In the genomic region with DNA sequence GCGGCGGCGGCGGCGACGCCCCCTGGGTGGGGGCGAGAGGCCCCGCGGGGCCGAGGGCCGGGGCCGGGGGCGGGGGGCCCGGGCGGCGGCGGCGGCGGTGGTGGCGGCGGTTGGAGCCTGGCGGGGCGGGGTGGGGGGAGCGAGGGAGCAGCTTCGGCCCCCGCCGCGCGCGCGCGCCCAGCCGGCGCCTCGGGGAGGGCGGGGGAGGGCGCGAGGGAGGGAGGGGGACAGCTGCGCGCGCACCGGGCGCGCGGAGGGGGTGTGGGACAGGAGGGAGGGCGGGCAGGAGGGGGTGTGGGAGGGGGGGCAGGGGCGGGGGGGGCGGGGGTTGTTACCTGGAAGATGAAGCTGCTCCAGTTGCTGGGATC, we compare ENCODE assay signal across 8 mouse cellular contexts. TPM values are rescaled to one million over a fixed set of nuclear protein-coding genes. Genes with fewer than 3 reads are reported as not detected.
DNase-seq lines count a peak whose midpoint lies in the region; ATAC-seq and TF ChIP-seq lines count a peak whose summit lies in the region.

No protein-coding gene starts in this region.

- TF ChIP-seq CTCF in layer of hippocampus, adult 2 months (conservative IDR thresholded peaks at IDR 0.05): no peak
- no peak for TF ChIP-seq CTCF in heart, postnatal 0 days (IDR thresholded peaks at IDR 0.05; ENCODE audit: low read depth)

- peak overlapping the region; percentile 93 for H3K9ac ChIP-seq in heart, postnatal 0 days (replicated peaks; ENCODE audit: low read depth, low read length)
- H3K9ac ChIP-seq in stomach, embryonic 16.5 days (ENCODE audit: low read length): peak overlapping the region; percentile 99

- peaks cover 26% of the 10 kb centered on the region for H3K4me1 ChIP-seq in heart, postnatal 0 days (ENCODE audit: control insufficient read depth, insufficient read depth)
- peaks cover 36% of the 10 kb centered on the region for H3K4me1 ChIP-seq in stomach, embryonic 16.5 days (ENCODE audit: control insufficient read depth, insufficient read depth, low read length)

- H3K27me3 ChIP-seq in heart, postnatal 0 days (ENCODE audit: control insufficient read depth, insufficient read depth, low read length): no peaks in the 10 kb centered on the region
- no peaks in the 10 kb centered on the region for H3K27me3 ChIP-seq in stomach, embryonic 16.5 days (ENCODE audit: control insufficient read depth, insufficient read depth, low read length)

- H3K27ac ChIP-seq in layer of hippocampus, adult 2 months: peak overlapping the region; percentile 97
- peak overlapping the region; percentile 99 for H3K27ac ChIP-seq in heart, postnatal 0 days (ENCODE audit: low read depth)
- peak overlapping the region; percentile 95 for H3K27ac ChIP-seq in stomach, embryonic 16.5 days (ENCODE audit: low read length)

- peaks cover 52% of the 10 kb centered on the region for H3K36me3 ChIP-seq in heart, postnatal 0 days (replicated peaks; ENCODE audit: control insufficient read depth, insufficient read depth, low read length)
- H3K36me3 ChIP-seq in stomach, embryonic 16.5 days (ENCODE audit: control insufficient read depth, insufficient read depth, low read length): peaks cover 7% of the 10 kb centered on the region; the same call in 1 of the 2 replicates

- peak; percentile 13 for ATAC-seq in heart, postnatal 0 days (ENCODE audit: insufficient read depth, low read depth)
- ATAC-seq in megakaryocyte, adult 5-6 weeks (ENCODE audit: poor library complexity, severe bottlenecking): peak; percentile 3; the same call in 1 of the 2 replicates
- ATAC-seq in stomach, embryonic 16.5 days (ENCODE audit: insufficient read depth, low FRiP score): no peak; the same call in 1 of the 2 replicates

- DNase-seq in layer of hippocampus, adult 2 months (ENCODE audit: low spot score in 2 of 2): no peak
- DNase-seq in layer of hippocampus, adult 8-10 months (ENCODE audit: low spot score in 2 of 2): no peak
- DNase-seq in c-Kit-negative CD71-positive TER-119-positive erythroid progenitor cells, embryonic 14.5 days (ENCODE audit: low read depth, low spot score): peak; percentile 54
- DNase-seq in heart, postnatal 0 days (ENCODE audit: low spot score): no peak
- no peak for DNase-seq in layer of hippocampus, adult 18-20 months (ENCODE audit: low spot score in 2 of 2)
- DNase-seq in gastrocnemius, postnatal 25 days: no peak

- H3K4me2 ChIP-seq in heart, postnatal 0 days (ENCODE audit: low read depth, low read length): peak overlapping the region; percentile 96
- H3K4me2 ChIP-seq in stomach, embryonic 16.5 days (ENCODE audit: low read depth, low read length): peak overlapping the region; percentile 90

- no peaks in the 10 kb centered on the region for H3K9me3 ChIP-seq in heart, postnatal 0 days (replicated peaks; ENCODE audit: control insufficient read depth, low read length)
- no peaks in the 10 kb centered on the region for H3K9me3 ChIP-seq in stomach, embryonic 16.5 days (replicated peaks; ENCODE audit: control insufficient read depth, low read length)

- peak overlapping the region; percentile 83; the same call in 1 of the 2 replicates for H3K4me3 ChIP-seq in layer of hippocampus, adult 2 months
- peak overlapping the region; percentile 91 for H3K4me3 ChIP-seq in heart, postnatal 0 days (ENCODE audit: low read depth, low read length)
- peak overlapping the region; percentile 93 for H3K4me3 ChIP-seq in stomach, embryonic 16.5 days (replicated peaks; ENCODE audit: low read length)

- WGBS in heart, postnatal 0 days: 0% methylated on average over 2 of the region's 48 CpGs
- WGBS in stomach, embryonic 16.5 days: 0% methylated on average over 6 of the region's 48 CpGs

- no peak for TF ChIP-seq EP300 in heart, postnatal 0 days (IDR thresholded peaks at IDR 0.05; ENCODE audit: low read depth)

RNA-seq across cellular contexts. Expression of a gene that starts 0.2 kb away (rescaled TPM):
- 100 to 1,000 TPM; 242 to 258 TPM for total RNA-seq in layer of hippocampus, adult 2 months (2021)
- total RNA-seq in layer of hippocampus, adult 8-10 months (2022): 100 to 1,000 TPM; 204 to 209 (median 206) TPM
- total RNA-seq in heart, postnatal 0 days (2014; rRNA removed; ENCODE audit: low replicate concordance): 89.0 and 89.3 TPM in 2 replicates
- 15.6 and 16.1 TPM in 2 replicates for polyA plus RNA-seq in heart, postnatal 0 days (2015; fragmentation: Nextera tagmentation; extraction: Ambion mirVana)
- 79.8 and 80.9 TPM in 2 replicates for total RNA-seq in megakaryocyte, adult 5-6 weeks (2015)
- 44.4 and 45.1 TPM in 2 replicates for total RNA-seq in megakaryocyte, adult 5-6 weeks (2017)
- polyA plus RNA-seq in stomach, embryonic 16.5 days (2015; fragmentation: Nextera tagmentation; extraction: Ambion mirVana): 23.2 and 27.9 TPM in 2 replicates
- 100 to 1,000 TPM; 238 to 241 TPM for total RNA-seq in layer of hippocampus, adult 18-20 months (2021)
- 10 to 100 TPM; 64.0 to 66.1 TPM for total RNA-seq in gastrocnemius, postnatal 25 days (2021)

RNA-seq across cellular contexts. Expression of a gene that starts 5.6 kb away (rescaled TPM):
- total RNA-seq in layer of hippocampus, adult 2 months (2021): 100 to 1,000 TPM; 243 to 275 TPM
- 100 to 1,000 TPM; 208 to 223 (median 215) TPM for total RNA-seq in layer of hippocampus, adult 8-10 months (2022)
- not detected in 2 replicates for total RNA-seq in heart, postnatal 0 days (2014; rRNA removed; ENCODE audit: low replicate concordance)
- polyA plus RNA-seq in heart, postnatal 0 days (2015; fragmentation: Nextera tagmentation; extraction: Ambion mirVana): 0.23 and 1.1 TPM in 2 replicates
- total RNA-seq in megakaryocyte, adult 5-6 weeks (2015): 0.20 and 1.8 TPM in 2 replicates
- 2.4 and 3.0 TPM in 2 replicates for total RNA-seq in megakaryocyte, adult 5-6 weeks (2017)
- polyA plus RNA-seq in stomach, embryonic 16.5 days (2015; fragmentation: Nextera tagmentation; extraction: Ambion mirVana): 8.5 and 9.6 TPM in 2 replicates
- 100 to 1,000 TPM; 246 to 261 TPM for total RNA-seq in layer of hippocampus, adult 18-20 months (2021)
- total RNA-seq in gastrocnemius, postnatal 25 days (2021): under 1 TPM; 0.77 to 0.86 TPM

RNA-seq across cellular contexts. Expression of a gene that starts 5.7 kb away (rescaled TPM):
- total RNA-seq in layer of hippocampus, adult 2 months (2021): 10 to 100 TPM; 53.6 to 62.4 TPM
- total RNA-seq in layer of hippocampus, adult 8-10 months (2022): 10 to 100 TPM; 20.5 to 63.0 (median 52.5) TPM
- total RNA-seq in heart, postnatal 0 days (2014; rRNA removed; ENCODE audit: low replicate concordance): 22.8 and 24.8 TPM in 2 replicates
- polyA plus RNA-seq in heart, postnatal 0 days (2015; fragmentation: Nextera tagmentation; extraction: Ambion mirVana): 5.7 and 44.5 TPM in 2 replicates
- 15.4 TPM in 1 of 2 replicates, not detected in the other for total RNA-seq in megakaryocyte, adult 5-6 weeks (2015)
- 45.4 TPM in 1 of 2 replicates, not detected in the other for total RNA-seq in megakaryocyte, adult 5-6 weeks (2017)
- 31.1 and 39.0 TPM in 2 replicates for polyA plus RNA-seq in stomach, embryonic 16.5 days (2015; fragmentation: Nextera tagmentation; extraction: Ambion mirVana)
- total RNA-seq in layer of hippocampus, adult 18-20 months (2021): 10 to 100 TPM; 61.2 to 65.1 TPM
- total RNA-seq in gastrocnemius, postnatal 25 days (2021): 10 to 100 TPM; 15.9 to 17.5 TPM

RNA-seq across cellular contexts. Expression of a gene that starts 9.4 kb away (rescaled TPM):
- 10 to 100 TPM; 17.4 to 43.4 TPM for total RNA-seq in layer of hippocampus, adult 2 months (2021)
- 10 to 100 TPM; 18.9 to 59.7 (median 27.8) TPM for total RNA-seq in layer of hippocampus, adult 8-10 months (2022)
- total RNA-seq in heart, postnatal 0 days (2014; rRNA removed; ENCODE audit: low replicate concordance): not detected in 2 replicates
- polyA plus RNA-seq in heart, postnatal 0 days (2015; fragmentation: Nextera tagmentation; extraction: Ambion mirVana): 21.7 and 44.8 TPM in 2 replicates
- total RNA-seq in megakaryocyte, adult 5-6 weeks (2015): 40.7 and 62.5 TPM in 2 replicates
- total RNA-seq in megakaryocyte, adult 5-6 weeks (2017): 25.5 and 67.0 TPM in 2 replicates
- 43.5 and 56.6 TPM in 2 replicates for polyA plus RNA-seq in stomach, embryonic 16.5 days (2015; fragmentation: Nextera tagmentation; extraction: Ambion mirVana)
- total RNA-seq in layer of hippocampus, adult 18-20 months (2021): 10 to 100 TPM; 16.7 to 17.4 TPM
- 1 to 10 TPM; 2.4 to 8.7 TPM for total RNA-seq in gastrocnemius, postnatal 25 days (2021)

RNA-seq across cellular contexts. Expression of a gene that starts 10.3 kb away (rescaled TPM):
- under 1 TPM in 1 of 2 experiments, not detected in 1; 0.90 TPM for total RNA-seq in layer of hippocampus, adult 2 months (2021)
- not detected for total RNA-seq in layer of hippocampus, adult 8-10 months (2022)
- not detected in 2 replicates for total RNA-seq in heart, postnatal 0 days (2014; rRNA removed; ENCODE audit: low replicate concordance)
- not detected in 2 replicates for polyA plus RNA-seq in heart, postnatal 0 days (2015; fragmentation: Nextera tagmentation; extraction: Ambion mirVana)
- 0.54 and 1.6 TPM in 2 replicates for total RNA-seq in megakaryocyte, adult 5-6 weeks (2015)
- not detected in 2 replicates for total RNA-seq in megakaryocyte, adult 5-6 weeks (2017)
- 0.36 TPM in 1 of 2 replicates, not detected in the other for polyA plus RNA-seq in stomach, embryonic 16.5 days (2015; fragmentation: Nextera tagmentation; extraction: Ambion mirVana)
- not detected for total RNA-seq in layer of hippocampus, adult 18-20 months (2021)
- total RNA-seq in gastrocnemius, postnatal 25 days (2021): not detected

Comparison
In these comparisons a context has a peak if more than half of its experiments do, and no peak if none do; other contexts are left out.
1. RNA of a gene that starts 5.6 kb away (total RNA-seq): 243 to 275 TPM in layer of hippocampus, adult 2 months, 246 to 261 TPM in layer of hippocampus, adult 18-20 months and 208 to 223 TPM in layer of hippocampus, adult 8-10 months; 0.20 to 3.0 TPM in megakaryocyte, adult 5-6 weeks, 0.77 to 0.86 TPM in gastrocnemius, postnatal 25 days and not detected in heart, postnatal 0 days; every median in the first group is over 10 times any median in the second.
2. Peak in every context shown above with its lines, with median percentiles within 50 percentile points of each other: H3K27ac ChIP-seq and H3K4me3 ChIP-seq.